Mouse (Mus musculus) Patski (cell line): ENCODE measurements at regions not wholly inside any gene's neighbourhood (a gene's known extent, or its start where the extent isn't known, plus 50 kb on each side); places are given as distances from the start of the nearest gene placed in this dataset.

ENCODE experiments used
- ATAC-seq: fragments of 100-300 bp; one replicate; pipeline ENCODE4 v1.8.0; 2021
- CTCF ChIA-PET: fragments of 350-600 bp; sonication (Branson Sonifier 250); formaldehyde crosslinking; loops from one replicate; lab custom pipeline; 2022; ENCODE audit warnings: inconsistent platforms; lab: Charles Lee
- POLR2A ChIA-PET: fragments of 350-600 bp; sonication (Branson Sonifier 250); formaldehyde crosslinking; loops from one replicate; lab custom pipeline; 2022; ENCODE audit warnings: antibody characterized with exemption, inconsistent platforms; lab: Charles Lee
- DNase-seq: peaks from one replicate; pipeline ENCODE4 v3.0.0-alpha.2; 2011; ENCODE audit warnings: low read depth, low spot score
- H3K27me3 ChIP-seq: fragments of 371-371 bp; one replicate; pipeline ENCODE4 v1.5.1; 2021
- CTCF ChIP-seq: fragments of 100-300 bp; IDR thresholded peaks from one replicate; pipeline ENCODE4 v1.5.1; 2021
- in situ Hi-C: fragments of 300-500 bp; cut with MboI; formaldehyde crosslinking; loops from 3 replicates; pipeline ENCODE4 v1.11.1; 2018; ENCODE audit warnings: low pct_unique_long_range_greater_than_20kb, mixed read lengths

DNA sequence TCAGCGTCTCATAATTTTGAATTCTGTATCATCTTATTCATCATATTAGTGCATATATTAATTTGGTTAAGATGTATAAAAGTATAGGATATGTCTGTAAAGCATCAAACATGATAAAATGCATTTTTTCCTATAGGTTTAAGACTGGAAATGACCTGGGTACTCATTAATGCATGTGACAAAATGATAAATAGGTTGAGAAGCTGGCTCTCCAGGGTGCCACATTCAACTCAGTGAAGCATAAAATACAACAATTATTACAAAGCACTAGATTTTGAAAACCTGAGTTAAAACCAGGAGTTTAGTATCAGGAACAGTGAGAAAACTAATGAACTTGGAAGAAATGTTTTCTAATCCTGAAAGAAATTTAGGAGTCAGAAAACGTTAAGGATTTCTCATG is 658.3 kb downstream of the 1190002N15Rik start:
- no peak for TF ChIP-seq CTCF
- ATAC-seq (no peak), DNase-seq (no peak)
- in situ Hi-C loops = no loop called here
- POLR2A ChIA-PET = no interaction called here
- CTCF ChIA-PET = no interaction called here
- H3K27me3 ChIP-seq = no peaks in the 10 kb centered on the region

DNA sequence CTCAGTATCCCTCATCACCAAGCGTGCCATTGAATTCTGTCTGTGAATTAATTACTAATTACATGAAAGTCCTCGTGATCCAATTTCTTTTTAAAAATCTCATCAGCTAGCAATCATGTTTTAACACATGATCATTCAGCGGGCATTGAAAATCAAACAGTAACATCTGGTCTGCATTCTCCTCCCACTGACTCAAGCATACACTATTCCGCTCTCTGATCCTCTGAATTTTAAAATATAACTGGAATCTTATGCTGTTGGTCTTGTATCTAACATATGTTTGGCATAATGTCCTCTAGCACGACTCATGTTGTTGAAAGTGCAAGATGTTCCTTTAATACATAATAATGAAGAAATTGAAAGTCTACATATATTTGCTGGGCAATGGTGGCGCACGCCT is 667.1 kb downstream of the 1190002N15Rik start:
- ChIA-PET CTCF (no interaction called here), POLR2A (no interaction called here)
- DNase-seq (no peak), ATAC-seq (no peak)
- no peak for TF ChIP-seq CTCF
- no peaks in the 10 kb centered on the region for H3K27me3 ChIP-seq
- in situ Hi-C loops = no loop called here

- CTCF ChIA-PET = no interaction called here
- POLR2A ChIA-PET = no interaction called here
- DNase-seq (no peak), ATAC-seq (no peak)
- no peak for TF ChIP-seq CTCF
- in situ Hi-C loops = no loop called here
- H3K27me3 ChIP-seq = no peaks in the 10 kb centered on the region
Observed at GRCm38 (mm10) chr9:93857937-93858336, 679.9 kb downstream of the 1190002N15Rik start.

GRCm38 (mm10) chr9:93846411-93846810 is 691.5 kb downstream of the 1190002N15Rik start:
- in situ Hi-C loops = no loop called here
- no peak for DNase-seq
- POLR2A ChIA-PET = no interaction called here
- no peak for ATAC-seq
- CTCF ChIA-PET = no interaction called here
- TF ChIP-seq CTCF = no peak
- no peaks in the 10 kb centered on the region for H3K27me3 ChIP-seq

GRCm38 (mm10) chr9:93843869-93844268 is 694.0 kb downstream of the 1190002N15Rik start:
- TF ChIP-seq CTCF = no peak
- in situ Hi-C loops = no loop called here
- ChIA-PET POLR2A (no interaction called here), CTCF (no interaction called here)
- no peaks in the 10 kb centered on the region for H3K27me3 ChIP-seq
- no peak for ATAC-seq
- no peak for DNase-seq
